Mouse (Mus musculus): Measurements from ENCODE around the gene Mertk. TPM values are rescaled to one million over a fixed set of nuclear protein-coding genes. Genes with fewer than 3 reads are reported as not detected.

The Mertk gene
- polyA plus RNA-seq, 1 experiment from 2014 or later, result 0.73 TPM

- H3K9ac ChIP-seq (replicated peaks; ENCODE audit: low read depth, low read length), result no peak overlapping the region
- H3K27me3 ChIP-seq (replicated peaks; ENCODE audit: control insufficient read depth, insufficient read depth, low read length), result no peaks in the 10 kb centered on the region
- H3K9me3 ChIP-seq (ENCODE audit: control insufficient read depth, low read length), result no peaks in the 10 kb centered on the region
- no peak overlapping the region for H3K4me2 ChIP-seq (ENCODE audit: low read length)
- no peaks in the 10 kb centered on the region for H3K36me3 ChIP-seq (ENCODE audit: control insufficient read depth, insufficient read depth)
- 46% methylated on average over 5 of the region's 5 CpGs for WGBS
- no peak overlapping the region for H3K27ac ChIP-seq (ENCODE audit: low read length)
- no peak for ATAC-seq
- peaks cover 7% of the 10 kb centered on the region; the same call in 1 of the 2 replicates for H3K4me1 ChIP-seq (replicated peaks; ENCODE audit: control insufficient read depth, insufficient read depth, low read length)
- H3K4me3 ChIP-seq (replicated peaks; ENCODE audit: low read length), result no peak overlapping the region
Observed at GRCm38 (mm10) chr2:128713548-128714003, 14.8 kb downstream of the Mertk start.

GRCm38 (mm10) chr2:128714724-128715241 lies 16.0 kb downstream of the Mertk start:
- Histone ChIP-seq H3K9ac (replicated peaks; ENCODE audit: low read depth, low read length) (no peak overlapping the region), H3K27ac (ENCODE audit: low read length) (no peak overlapping the region), H3K4me2 (ENCODE audit: low read length) (no peak overlapping the region), H3K4me3 (replicated peaks; ENCODE audit: low read length) (no peak overlapping the region), H3K36me3 (ENCODE audit: control insufficient read depth, insufficient read depth) (no peaks in the 10 kb centered on the region), H3K4me1 (replicated peaks; ENCODE audit: control insufficient read depth, insufficient read depth, low read length) (peaks cover 7% of the 10 kb centered on the region; the same call in 1 of the 2 replicates), H3K9me3 (ENCODE audit: control insufficient read depth, low read length) (no peaks in the 10 kb centered on the region), H3K27me3 (replicated peaks; ENCODE audit: control insufficient read depth, insufficient read depth, low read length) (no peaks in the 10 kb centered on the region)
- no peak for ATAC-seq
- 74% methylated on average over 7 of the region's 7 CpGs for WGBS

GRCm38 (mm10) chr2:128715979-128716378 lies 17.2 kb downstream of the Mertk start:
- WGBS, result 91% methylated on average over 1 of the region's 1 CpGs
- Histone ChIP-seq H3K36me3 (ENCODE audit: control insufficient read depth, insufficient read depth) (no peaks in the 10 kb centered on the region), H3K4me1 (replicated peaks; ENCODE audit: control insufficient read depth, insufficient read depth, low read length) (peaks cover 7% of the 10 kb centered on the region; the same call in 1 of the 2 replicates), H3K4me3 (replicated peaks; ENCODE audit: low read length) (no peak overlapping the region), H3K9ac (replicated peaks; ENCODE audit: low read depth, low read length) (no peak overlapping the region), H3K4me2 (ENCODE audit: low read length) (no peak overlapping the region), H3K9me3 (ENCODE audit: control insufficient read depth, low read length) (no peaks in the 10 kb centered on the region), H3K27ac (ENCODE audit: low read length) (no peak overlapping the region), H3K27me3 (replicated peaks; ENCODE audit: control insufficient read depth, insufficient read depth, low read length) (no peaks in the 10 kb centered on the region)
- ATAC-seq, result no peak

- no peaks in the 10 kb centered on the region for H3K4me1 ChIP-seq (replicated peaks; ENCODE audit: control insufficient read depth, insufficient read depth, low read length)
- WGBS, result 90% methylated on average over 2 of the region's 2 CpGs
- no peak overlapping the region for H3K4me3 ChIP-seq (replicated peaks; ENCODE audit: low read length)
- H3K27me3 ChIP-seq (replicated peaks; ENCODE audit: control insufficient read depth, insufficient read depth, low read length), result no peaks in the 10 kb centered on the region
- H3K9me3 ChIP-seq (ENCODE audit: control insufficient read depth, low read length), result no peaks in the 10 kb centered on the region; the same call in 1 of the 2 replicates
- no peak overlapping the region for H3K4me2 ChIP-seq (ENCODE audit: low read length)
- no peak overlapping the region for H3K27ac ChIP-seq (ENCODE audit: low read length)
- ATAC-seq, result no peak
- H3K36me3 ChIP-seq (ENCODE audit: control insufficient read depth, insufficient read depth), result no peaks in the 10 kb centered on the region
- no peak overlapping the region for H3K9ac ChIP-seq (replicated peaks; ENCODE audit: low read depth, low read length)
Observed at GRCm38 (mm10) chr2:128719380-128719779, 20.6 kb downstream of the Mertk start.

GRCm38 (mm10) chr2:128722106-128722710 lies 23.5 kb downstream of the Mertk start:
- H3K4me2 ChIP-seq (ENCODE audit: low read length), result no peak overlapping the region
- WGBS, result 88% methylated on average over 5 of the region's 5 CpGs
- no peaks in the 10 kb centered on the region for H3K27me3 ChIP-seq (replicated peaks; ENCODE audit: control insufficient read depth, insufficient read depth, low read length)
- ATAC-seq, result no peak
- no peaks in the 10 kb centered on the region for H3K4me1 ChIP-seq (replicated peaks; ENCODE audit: control insufficient read depth, insufficient read depth, low read length)
- no peak overlapping the region for H3K4me3 ChIP-seq (replicated peaks; ENCODE audit: low read length)
- no peaks in the 10 kb centered on the region; the same call in 1 of the 2 replicates for H3K9me3 ChIP-seq (ENCODE audit: control insufficient read depth, low read length)
- H3K36me3 ChIP-seq (ENCODE audit: control insufficient read depth, insufficient read depth), result no peaks in the 10 kb centered on the region
- no peak overlapping the region for H3K27ac ChIP-seq (ENCODE audit: low read length)
- H3K9ac ChIP-seq (replicated peaks; ENCODE audit: low read depth, low read length), result no peak overlapping the region

GRCm38 (mm10) chr2:128726067-128726466 lies 27.3 kb downstream of the Mertk start:
- H3K36me3 ChIP-seq (ENCODE audit: control insufficient read depth, insufficient read depth), result no peaks in the 10 kb centered on the region
- H3K4me1 ChIP-seq (replicated peaks; ENCODE audit: control insufficient read depth, insufficient read depth, low read length), result no peaks in the 10 kb centered on the region
- no peaks in the 10 kb centered on the region; the same call in 1 of the 2 replicates for H3K9me3 ChIP-seq (ENCODE audit: control insufficient read depth, low read length)
- ATAC-seq, result no peak
- H3K27ac ChIP-seq (ENCODE audit: low read length), result no peak overlapping the region
- no peaks in the 10 kb centered on the region for H3K27me3 ChIP-seq (replicated peaks; ENCODE audit: control insufficient read depth, insufficient read depth, low read length)
- H3K4me3 ChIP-seq (replicated peaks; ENCODE audit: low read length), result no peak overlapping the region
- no peak overlapping the region for H3K9ac ChIP-seq (replicated peaks; ENCODE audit: low read depth, low read length)
- no peak overlapping the region for H3K4me2 ChIP-seq (ENCODE audit: low read length)
- 90% methylated on average over 5 of the region's 5 CpGs for WGBS

- ATAC-seq, result no peak
- H3K4me1 ChIP-seq (replicated peaks; ENCODE audit: control insufficient read depth, insufficient read depth, low read length), result no peaks in the 10 kb centered on the region
- no peak overlapping the region for H3K27ac ChIP-seq (ENCODE audit: low read length)
- no peak overlapping the region for H3K4me3 ChIP-seq (replicated peaks; ENCODE audit: low read length)
- no peaks in the 10 kb centered on the region for H3K27me3 ChIP-seq (replicated peaks; ENCODE audit: control insufficient read depth, insufficient read depth, low read length)
- H3K9ac ChIP-seq (replicated peaks; ENCODE audit: low read depth, low read length), result no peak overlapping the region
- no peaks in the 10 kb centered on the region for H3K36me3 ChIP-seq (ENCODE audit: control insufficient read depth, insufficient read depth)
- no peaks in the 10 kb centered on the region for H3K9me3 ChIP-seq (ENCODE audit: control insufficient read depth, low read length)
- no peak overlapping the region for H3K4me2 ChIP-seq (ENCODE audit: low read length)
- WGBS, result 90% methylated on average over 7 of the region's 7 CpGs
Observed at GRCm38 (mm10) chr2:128726626-128727025, 27.9 kb downstream of the Mertk start.

GRCm38 (mm10) chr2:128727552-128727951 lies 28.8 kb downstream of the Mertk start:
- Histone ChIP-seq H3K9me3 (ENCODE audit: control insufficient read depth, low read length) (no peaks in the 10 kb centered on the region), H3K36me3 (ENCODE audit: control insufficient read depth, insufficient read depth) (no peaks in the 10 kb centered on the region), H3K4me3 (replicated peaks; ENCODE audit: low read length) (no peak overlapping the region), H3K27me3 (replicated peaks; ENCODE audit: control insufficient read depth, insufficient read depth, low read length) (no peaks in the 10 kb centered on the region), H3K4me2 (ENCODE audit: low read length) (no peak overlapping the region), H3K27ac (ENCODE audit: low read length) (no peak overlapping the region), H3K9ac (replicated peaks; ENCODE audit: low read depth, low read length) (no peak overlapping the region), H3K4me1 (replicated peaks; ENCODE audit: control insufficient read depth, insufficient read depth, low read length) (no peaks in the 10 kb centered on the region)
- ATAC-seq, result no peak
- 35% methylated on average over 3 of the region's 3 CpGs for WGBS

- H3K9me3 ChIP-seq (ENCODE audit: control insufficient read depth, low read length), result no peaks in the 10 kb centered on the region
- WGBS, result 64% methylated on average over 4 of the region's 4 CpGs
- no peak for ATAC-seq
- no peak overlapping the region for H3K9ac ChIP-seq (replicated peaks; ENCODE audit: low read depth, low read length)
- H3K4me3 ChIP-seq (replicated peaks; ENCODE audit: low read length), result no peak overlapping the region
- H3K4me2 ChIP-seq (ENCODE audit: low read length), result no peak overlapping the region
- H3K4me1 ChIP-seq (replicated peaks; ENCODE audit: control insufficient read depth, insufficient read depth, low read length), result no peaks in the 10 kb centered on the region
- H3K27me3 ChIP-seq (replicated peaks; ENCODE audit: control insufficient read depth, insufficient read depth, low read length), result no peaks in the 10 kb centered on the region
- no peaks in the 10 kb centered on the region for H3K36me3 ChIP-seq (ENCODE audit: control insufficient read depth, insufficient read depth)
- no peak overlapping the region for H3K27ac ChIP-seq (ENCODE audit: low read length)
Observed at GRCm38 (mm10) chr2:128728066-128728465, 29.3 kb downstream of the Mertk start.

Measured in forebrain, embryonic 16.5 days (tissue).